Mouse (Mus musculus) midbrain, embryonic 16.5 days (tissue): ENCODE data around the gene Gm11042. TPM values are rescaled to one million over a fixed set of nuclear protein-coding genes. Genes with fewer than 3 reads are reported as not detected.

Source experiments
- ATAC-seq: fragments of 200-750 bp; cut with Nextera tagmentation; 2 replicates; pipeline ENCODE4 v1.8.0; 2017; ENCODE audit warnings: moderate TSS enrichment
- H3K27ac ChIP-seq: fragments of 300-500 bp; sonication (generic); 2 replicates; pipeline ENCODE4 v1.5.1; 2014; ENCODE audit warnings: mild to moderate bottlenecking, low read length, mixed read lengths
- H3K27me3 ChIP-seq: fragments of 300-500 bp; sonication (generic); 2 replicates; pipeline ENCODE4 v1.6.1; 2014; ENCODE audit warnings: low read depth, low read length, mixed read lengths; ENCODE audit not compliant: control insufficient read depth, insufficient read depth
- H3K36me3 ChIP-seq: fragments of 300-500 bp; sonication (generic); 2 replicates; pipeline ENCODE4 v1.6.1; 2014; ENCODE audit warnings: mild to moderate bottlenecking, low read length, moderate library complexity, mixed read lengths; ENCODE audit not compliant: control insufficient read depth, insufficient read depth
- H3K4me1 ChIP-seq: fragments of 300-500 bp; sonication (generic); 2 replicates; pipeline ENCODE4 v1.6.1; 2014; ENCODE audit warnings: mild to moderate bottlenecking, low read length, mixed read lengths; ENCODE audit not compliant: control insufficient read depth, insufficient read depth
- H3K4me2 ChIP-seq: fragments of 300-500 bp; sonication (generic); 2 replicates; pipeline ENCODE4 v1.6.1; 2014; ENCODE audit warnings: mild to moderate bottlenecking, low read length, mixed read lengths
- H3K4me3 ChIP-seq: fragments of 300-500 bp; sonication (generic); 2 replicates; pipeline ENCODE4 v1.5.1; 2014; ENCODE audit warnings: low read depth, mild to moderate bottlenecking, low read length, moderate library complexity, mixed read lengths
- H3K9ac ChIP-seq: fragments of 300-500 bp; sonication (generic); 2 replicates; pipeline ENCODE4 v1.6.1; 2014; ENCODE audit warnings: low read depth, low read length, mixed read lengths
- H3K9me3 ChIP-seq: fragments of 300-500 bp; sonication (generic); replicated peaks from 2 replicates; pipeline ENCODE4 v1.6.1; 2014; ENCODE audit warnings: mild to moderate bottlenecking, low read length, mixed read lengths; ENCODE audit not compliant: control insufficient read depth, poor library complexity, severe bottlenecking
- WGBS: fragments of 180-500 bp; shearing (Covaris S2); extraction: QIAGEN DNeasy Blood & Tissue Kit; methylation state at CpG from one replicate; pipeline ENCODE4 v1.1.7; 2014; 5-methylcytosine and 5-hydroxymethylcytosine counted together
- polyA plus RNA-seq: library from polyadenylated mRNA; unstranded; fragments of >200 nt; fragmentation: Nextera tagmentation; extraction: Ambion mirVana; gene quantifications from 2 replicates; pipeline ENCODE4 v1.2.1, GENCODE M21; 2015

Gm11042 gene
- polyA plus RNA-seq, result not detected in 2 replicates

DNA sequence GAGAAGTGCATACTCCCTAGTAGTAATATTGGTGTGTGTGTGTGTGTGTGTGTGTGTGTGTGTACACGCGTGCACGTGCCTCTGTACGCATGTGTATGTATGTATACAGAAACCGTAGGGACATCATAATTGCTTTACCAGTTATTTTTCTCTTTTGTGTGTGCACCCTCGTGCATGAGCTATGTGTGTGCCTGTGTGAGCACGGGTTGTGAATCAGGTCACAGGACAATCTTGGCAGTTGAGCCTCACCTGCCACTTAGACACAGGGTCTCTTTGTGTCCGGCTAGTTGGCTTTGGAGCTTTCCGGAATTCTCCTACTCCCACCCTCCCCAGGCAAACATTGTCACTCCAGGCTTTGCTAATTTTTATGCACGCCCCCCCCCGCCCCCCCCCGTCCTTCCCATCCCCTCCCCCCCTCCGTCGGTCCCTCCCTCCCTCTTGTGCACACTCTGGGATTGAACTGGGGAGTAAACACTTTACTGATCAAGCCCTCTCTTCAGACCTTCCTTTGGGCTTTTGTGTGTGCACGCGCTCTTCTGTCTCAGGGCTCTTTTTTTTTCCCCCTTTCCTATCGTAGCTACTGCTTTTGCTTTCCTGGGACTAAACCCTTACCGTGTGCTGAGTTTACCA, at the start of gene Gm11042:
Gm11042 (minus strand) TSS at position 51 of the 630 bp plus-strand sequence.
- Histone ChIP-seq H3K4me3 (peak within 1 kb of the TSS; percentile 51), H3K4me1 (peaks cover 5% of the 10 kb centered on the region; the same call in 1 of the 2 replicates), H3K4me2 (peak within 1 kb of the TSS; percentile 69), H3K27ac (peak within 1 kb of the TSS; percentile 92), H3K9ac (peak within 1 kb of the TSS; percentile 73), H3K27me3 (no peaks in the 10 kb centered on the region), H3K36me3 (no peaks in the 10 kb centered on the region), H3K9me3 (no peaks in the 10 kb centered on the region)
- 33% methylated on average over 13 of the region's 18 CpGs for WGBS
- ATAC-seq, result peak; percentile 79

DNA sequence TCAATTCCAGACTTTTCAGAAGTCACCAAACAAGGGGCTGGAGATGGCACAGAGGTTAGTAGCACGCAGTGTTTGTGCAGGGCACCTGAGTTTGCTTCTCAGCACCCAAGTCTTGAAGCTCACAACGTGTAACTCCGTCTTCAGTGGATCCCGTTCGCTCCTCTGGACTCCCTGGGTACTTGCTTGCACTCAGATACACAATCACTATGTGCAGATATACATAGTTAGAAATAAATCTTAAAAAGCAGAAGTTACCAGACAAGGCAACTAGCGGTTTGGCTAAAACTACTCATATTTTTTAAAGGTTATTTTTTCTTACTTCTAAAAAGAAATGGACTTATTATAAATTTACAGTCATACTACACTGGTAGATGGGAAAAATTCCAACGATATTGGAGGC, 48.3 kb upstream of the Gm11042 start:
- Histone ChIP-seq H3K27ac (no peak overlapping the region), H3K4me2 (no peak overlapping the region), H3K4me1 (peaks cover 9% of the 10 kb centered on the region; the same call in 1 of the 2 replicates), H3K36me3 (no peaks in the 10 kb centered on the region), H3K9ac (no peak overlapping the region), H3K27me3 (no peaks in the 10 kb centered on the region), H3K9me3 (no peaks in the 10 kb centered on the region), H3K4me3 (no peak overlapping the region)
- WGBS, result 92% methylated on average over 7 of the region's 7 CpGs
- ATAC-seq, result no peak

- Histone ChIP-seq H3K9me3 (no peaks in the 10 kb centered on the region), H3K4me1 (peaks cover 9% of the 10 kb centered on the region; the same call in 1 of the 2 replicates), H3K4me3 (no peak overlapping the region), H3K36me3 (no peaks in the 10 kb centered on the region), H3K27me3 (no peaks in the 10 kb centered on the region), H3K4me2 (no peak overlapping the region), H3K27ac (no peak overlapping the region), H3K9ac (no peak overlapping the region)
- 38% methylated on average over 6 of the region's 6 CpGs for WGBS
- no peak for ATAC-seq
These were observed 46.9 kb upstream of the Gm11042 start for GRCm38 (mm10) chr12:74363076-74363475.

GRCm38 (mm10) chr12:74362453-74362852, 46.3 kb upstream of the Gm11042 start:
- no peaks in the 10 kb centered on the region for H3K36me3 ChIP-seq
- no peaks in the 10 kb centered on the region for H3K27me3 ChIP-seq
- 84% methylated on average over 2 of the region's 2 CpGs for WGBS
- no peaks in the 10 kb centered on the region for H3K9me3 ChIP-seq
- no peak for ATAC-seq
- H3K4me1 ChIP-seq, result peaks cover 9% of the 10 kb centered on the region; the same call in 1 of the 2 replicates
- H3K27ac ChIP-seq, result no peak overlapping the region
- no peak overlapping the region for H3K4me3 ChIP-seq
- H3K4me2 ChIP-seq, result no peak overlapping the region
- H3K9ac ChIP-seq, result no peak overlapping the region

GRCm38 (mm10) chr12:74359791-74360190, 43.6 kb upstream of the Gm11042 start:
- Histone ChIP-seq H3K27me3 (no peaks in the 10 kb centered on the region), H3K36me3 (no peaks in the 10 kb centered on the region), H3K27ac (no peak overlapping the region), H3K4me1 (peaks cover 9% of the 10 kb centered on the region; the same call in 1 of the 2 replicates), H3K4me3 (no peak overlapping the region), H3K9ac (no peak overlapping the region), H3K9me3 (no peaks in the 10 kb centered on the region), H3K4me2 (no peak overlapping the region)
- whole genome bisulfite sequencing, result 90% methylated on average over 5 of the region's 5 CpGs
- no peak for ATAC-seq

GRCm38 (mm10) chr12:74357806-74358205, 41.6 kb upstream of the Gm11042 start:
- H3K36me3 ChIP-seq, result no peaks in the 10 kb centered on the region
- H3K4me3 ChIP-seq, result no peak overlapping the region
- no peaks in the 10 kb centered on the region for H3K9me3 ChIP-seq
- 0 out of 2 replicates have a peak, but pooled peaks cover 1% of the 10 kb centered on the region for H3K4me1 ChIP-seq
- no peaks in the 10 kb centered on the region for H3K27me3 ChIP-seq
- WGBS, result 75% methylated on average over 6 of the region's 6 CpGs
- no peak overlapping the region for H3K9ac ChIP-seq
- H3K4me2 ChIP-seq, result no peak overlapping the region
- H3K27ac ChIP-seq, result no peak overlapping the region
- no peak for ATAC-seq

GRCm38 (mm10) chr12:74342720-74343119, 26.5 kb upstream of the Gm11042 start:
- H3K9me3 ChIP-seq, result no peaks in the 10 kb centered on the region
- H3K27ac ChIP-seq, result no peak overlapping the region
- H3K9ac ChIP-seq, result no peak overlapping the region
- H3K4me2 ChIP-seq, result no peak overlapping the region
- no peak overlapping the region for H3K4me3 ChIP-seq
- no peak for ATAC-seq
- no peaks in the 10 kb centered on the region for H3K27me3 ChIP-seq
- H3K4me1 ChIP-seq, result 0 out of 2 replicates have a peak, but pooled peaks cover 3% of the 10 kb centered on the region
- H3K36me3 ChIP-seq, result no peaks in the 10 kb centered on the region
- WGBS, result 86% methylated on average over 3 of the region's 3 CpGs

DNA sequence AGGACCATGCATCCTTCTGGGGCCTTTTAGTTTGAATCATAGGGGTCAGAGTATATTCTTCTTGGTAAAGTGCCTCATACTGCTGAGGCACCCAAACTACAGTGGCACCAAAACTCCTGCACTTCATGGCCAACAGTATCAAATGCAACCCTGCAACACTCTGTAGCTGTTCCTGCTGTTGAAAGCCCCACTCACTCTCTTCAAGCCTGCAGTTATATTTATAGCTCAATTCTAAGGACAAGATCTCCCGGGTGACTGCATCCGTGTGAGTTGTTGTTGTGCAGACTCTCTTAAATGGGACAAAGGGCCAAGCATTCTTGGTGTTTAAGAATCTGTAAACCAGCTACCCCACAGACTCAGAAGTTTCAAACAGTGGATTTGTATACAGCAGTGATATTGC, 23.9 kb upstream of the Gm11042 start:
- Histone ChIP-seq H3K9me3 (no peaks in the 10 kb centered on the region), H3K27ac (no peak overlapping the region), H3K36me3 (no peaks in the 10 kb centered on the region), H3K4me1 (0 out of 2 replicates have a peak, but pooled peaks cover 3% of the 10 kb centered on the region), H3K27me3 (no peaks in the 10 kb centered on the region), H3K4me3 (no peak overlapping the region), H3K4me2 (no peak overlapping the region), H3K9ac (no peak overlapping the region)
- WGBS, result 76% methylated on average over 2 of the region's 2 CpGs
- no peak for ATAC-seq

DNA sequence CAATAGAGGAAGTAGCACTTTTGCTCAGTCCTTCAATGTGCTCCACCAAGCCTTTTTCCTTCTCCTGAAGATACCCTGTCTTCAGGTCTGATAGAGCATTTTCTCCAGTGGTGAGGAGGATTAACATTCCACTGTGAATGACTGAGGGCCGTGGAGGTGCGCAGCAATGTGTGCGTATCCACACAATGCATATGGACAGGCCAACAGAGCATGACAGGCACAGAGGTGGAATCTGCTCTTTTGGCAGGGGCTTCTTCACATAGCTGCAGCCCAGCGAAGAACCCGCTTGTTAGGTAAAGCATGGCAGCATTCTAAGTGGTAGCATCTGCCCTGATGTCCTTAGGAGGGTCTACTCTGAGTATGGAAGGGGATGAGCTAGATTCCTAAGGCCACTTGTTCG, 17.5 kb upstream of the Gm11042 start:
- no peak overlapping the region for H3K4me2 ChIP-seq
- H3K9ac ChIP-seq, result no peak overlapping the region
- no peak overlapping the region for H3K4me3 ChIP-seq
- H3K36me3 ChIP-seq, result no peaks in the 10 kb centered on the region
- no peaks in the 10 kb centered on the region; the same call in 1 of the 2 replicates for H3K4me1 ChIP-seq
- no peaks in the 10 kb centered on the region for H3K27me3 ChIP-seq
- no peaks in the 10 kb centered on the region for H3K9me3 ChIP-seq
- H3K27ac ChIP-seq, result no peak overlapping the region
- WGBS, result 87% methylated on average over 6 of the region's 6 CpGs
- no peak for ATAC-seq
